Mouse (Mus musculus) bone marrow macrophage, adult 2 months (primary cell): ENCODE measurements around the gene Zdhhc7.

ENCODE experiments used
- CTCF ChIP-seq: IDR thresholded peaks from 2 replicates; pipeline ENCODE4 v1.5.1; 2012; ENCODE audit warnings: low read depth, mild to moderate bottlenecking, low read length, moderate library complexity
- POLR2A ChIP-seq: IDR thresholded peaks from 2 replicates; pipeline ENCODE4 v1.6.1; 2012; ENCODE audit warnings: mild to moderate bottlenecking, low read depth, low read length, borderline replicate concordance

DNA sequence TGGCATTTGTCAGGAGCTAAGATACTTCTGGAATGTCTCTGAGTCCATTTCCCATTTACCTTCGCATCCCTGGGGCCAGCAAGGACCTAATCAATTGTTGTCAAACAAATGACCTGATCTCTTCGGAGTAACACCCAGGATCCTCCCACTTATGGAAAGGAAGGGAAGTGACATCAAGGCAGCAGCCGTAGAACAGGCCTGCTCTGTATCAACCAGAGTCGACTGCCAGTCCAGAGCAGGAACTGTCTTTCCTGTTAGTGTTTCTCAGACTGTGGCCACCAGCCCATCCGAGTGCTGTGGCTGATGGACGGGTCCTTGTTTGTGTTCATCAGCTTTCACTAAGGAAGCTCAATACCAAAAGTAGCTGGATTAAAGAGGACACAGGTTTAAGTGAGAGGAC is 23.0 kb upstream of the Zdhhc7 start:
- TF ChIP-seq CTCF (no peak), POLR2A (no peak)
